Comparison of ENCODE assay signal across 8 mouse cellular contexts in the genomic region with DNA sequence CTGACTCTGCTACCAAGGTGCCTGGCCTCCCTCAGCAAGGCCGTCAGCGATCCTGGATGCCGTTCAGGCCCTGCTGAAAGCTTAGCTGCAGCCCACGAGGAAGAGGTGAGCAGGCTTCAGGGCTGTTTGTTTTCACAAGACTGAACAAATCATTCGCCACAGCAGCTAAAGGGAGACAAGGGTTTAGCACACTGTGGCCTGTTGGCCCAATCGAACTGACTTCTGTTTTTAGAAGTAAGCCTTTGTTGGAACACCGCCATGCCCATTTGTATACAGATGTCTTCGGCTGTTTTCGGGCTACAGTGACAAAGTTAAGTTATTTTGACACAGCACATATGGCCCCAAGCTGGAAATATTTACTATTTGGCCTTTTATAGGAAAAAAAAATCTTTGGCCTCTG.
A peak's percentile ranks its signal among the peaks of the same experiment; 100 is the strongest.
DNase-seq lines count a peak whose midpoint lies in the region; ATAC-seq and TF ChIP-seq lines count a peak whose summit lies in the region.

No protein-coding gene starts in this region.

- no peaks in the 10 kb centered on the region for H3K4me1 ChIP-seq in hindbrain, postnatal 0 days (ENCODE audit: insufficient read depth, low read length)
- no peaks in the 10 kb centered on the region for H3K4me1 ChIP-seq in hindbrain, embryonic 13.5 days (replicated peaks)
- H3K4me1 ChIP-seq in limb, embryonic 14.5 days (ENCODE audit: control insufficient read depth, insufficient read depth, low read length): no peaks in the 10 kb centered on the region

- H3K9ac ChIP-seq in hindbrain, postnatal 0 days (replicated peaks; ENCODE audit: low read length): no peak overlapping the region
- H3K9ac ChIP-seq in hindbrain, embryonic 13.5 days: no peak overlapping the region
- no peak overlapping the region for H3K9ac ChIP-seq in limb, embryonic 14.5 days (ENCODE audit: low read depth, low read length, severe bottlenecking)

- no peak for TF ChIP-seq CTCF in hindbrain, postnatal 0 days (IDR thresholded peaks at IDR 0.05; ENCODE audit: low read depth)

- peak; percentile 27 for DNase-seq in hindbrain, postnatal 0 days (ENCODE audit: low spot score)
- peak; percentile 38 for DNase-seq in NIH3T3 (ENCODE audit: low read depth)
- DNase-seq in cerebellum, adult 18-20 months: peak; percentile 33 to 38
- DNase-seq in limb, embryonic 14.5 days (ENCODE audit: low spot score): peak; percentile 27
- DNase-seq in layer of hippocampus, adult 9-11 months: no peak
- DNase-seq in urinary bladder, postnatal 36 days (ENCODE audit: low spot score in 2 of 2): no peak
- no peak for DNase-seq in frontal cortex, postnatal 36 days (ENCODE audit: low spot score in 2 of 2)

- ATAC-seq in hindbrain, postnatal 0 days: no peak
- no peak for ATAC-seq in hindbrain, embryonic 13.5 days (ENCODE audit: low FRiP score)
- no peak for ATAC-seq in limb, embryonic 14.5 days (ENCODE audit: low FRiP score, low read depth)

- H3K4me2 ChIP-seq in hindbrain, postnatal 0 days (ENCODE audit: low read depth, low read length): no peak overlapping the region
- no peak overlapping the region for H3K4me2 ChIP-seq in hindbrain, embryonic 13.5 days
- H3K4me2 ChIP-seq in limb, embryonic 14.5 days (replicated peaks; ENCODE audit: low read depth, low read length, severe bottlenecking): no peak overlapping the region

- TF ChIP-seq POLR2A in limb, embryonic 14.5 days (IDR thresholded peaks at IDR 0.05; ENCODE audit: borderline replicate concordance, extremely low read depth, insufficient read depth, insufficient read length): no peak

- no peaks in the 10 kb centered on the region for H3K36me3 ChIP-seq in hindbrain, postnatal 0 days (ENCODE audit: insufficient read depth, low read length)
- H3K36me3 ChIP-seq in hindbrain, embryonic 13.5 days: no peaks in the 10 kb centered on the region
- no peaks in the 10 kb centered on the region for H3K36me3 ChIP-seq in limb, embryonic 14.5 days (ENCODE audit: control insufficient read depth, insufficient read depth, low read length)

- H3K27ac ChIP-seq in hindbrain, postnatal 0 days: no peak overlapping the region
- no peak overlapping the region for H3K27ac ChIP-seq in hindbrain, embryonic 13.5 days
- no peak overlapping the region for H3K27ac ChIP-seq in limb, embryonic 14.5 days (replicated peaks; ENCODE audit: low read depth, low read length)

- no peak overlapping the region for H3K4me3 ChIP-seq in hindbrain, postnatal 0 days (ENCODE audit: low read length)
- no peak overlapping the region for H3K4me3 ChIP-seq in hindbrain, embryonic 13.5 days
- H3K4me3 ChIP-seq in limb, embryonic 14.5 days (replicated peaks; ENCODE audit: low read length): no peak overlapping the region

- WGBS in hindbrain, postnatal 0 days: 47% methylated on average over 9 of the region's 9 CpGs
- 70% methylated on average over 9 of the region's 9 CpGs for WGBS in hindbrain, embryonic 13.5 days
- WGBS in limb, embryonic 14.5 days: 54% methylated on average over 9 of the region's 9 CpGs

- no peaks in the 10 kb centered on the region for H3K9me3 ChIP-seq in hindbrain, postnatal 0 days (ENCODE audit: low read length)
- H3K9me3 ChIP-seq in hindbrain, embryonic 13.5 days: no peaks in the 10 kb centered on the region
- no peaks in the 10 kb centered on the region for H3K9me3 ChIP-seq in limb, embryonic 14.5 days (ENCODE audit: control insufficient read depth, low read length)

- no peaks in the 10 kb centered on the region for H3K27me3 ChIP-seq in hindbrain, postnatal 0 days (ENCODE audit: insufficient read depth, low read length)
- H3K27me3 ChIP-seq in hindbrain, embryonic 13.5 days: no peaks in the 10 kb centered on the region
- no peaks in the 10 kb centered on the region for H3K27me3 ChIP-seq in limb, embryonic 14.5 days (ENCODE audit: control insufficient read depth, insufficient read depth, low read length)

Comparison
In these comparisons a context has a peak if more than half of its experiments do, and no peak if none do; other contexts are left out.
1. DNase-seq: peak in hindbrain, postnatal 0 days (single experiment), NIH3T3 (single experiment), cerebellum, adult 18-20 months (2 of 2) and limb, embryonic 14.5 days (single experiment); none in layer of hippocampus, adult 9-11 months (single experiment), urinary bladder, postnatal 36 days (0 of 2) and frontal cortex, postnatal 36 days (0 of 2).